Mouse (Mus musculus) liver, embryonic 14.5 days (tissue): ENCODE results near the gene Prep. TPM values are rescaled to one million over a fixed set of nuclear protein-coding genes. Genes with fewer than 3 reads are reported as not detected.

Source experiments
- ATAC-seq: fragments of 200-750 bp; cut with Nextera tagmentation; 2 replicates; pipeline ENCODE4 v1.8.0; 2017; ENCODE audit warnings: moderate number of reproducible peaks, mild to moderate bottlenecking, moderate library complexity; ENCODE audit not compliant: insufficient read depth
- DNase-seq, 3 experiments: peaks; one replicate each; pipeline ENCODE4 v3.0.0-alpha.2; 2012 to 2013; ENCODE audit warnings: low read depth in 3 of 3, low spot score in 3 of 3
- H3K27ac ChIP-seq: fragments of 300-500 bp; sonication (generic); 2 replicates; pipeline ENCODE4 v1.5.1; 2014; ENCODE audit warnings: moderate library complexity, mild to moderate bottlenecking, control low read depth, inconsistent platforms
- H3K27me3 ChIP-seq: fragments of 300-500 bp; sonication (generic); 2 replicates; pipeline ENCODE4 v1.6.1; 2014; ENCODE audit warnings: mild to moderate bottlenecking, low read length, moderate library complexity; ENCODE audit not compliant: control insufficient read depth, insufficient read depth
- H3K36me3 ChIP-seq: fragments of 300-500 bp; sonication (generic); replicated peaks from 2 replicates; pipeline ENCODE4 v1.6.1; 2014; ENCODE audit warnings: low read depth; ENCODE audit not compliant: control insufficient read depth, insufficient read depth
- H3K4me1 ChIP-seq, 2 experiments: fragments of 200-500 bp in 1 of 2; fragments of 300-500 bp in 1 of 2; sonication (generic) in 1 of 2; replicated peaks; 2 replicates each; pipeline ENCODE4 v1.6.1; 2012 to 2014; ENCODE audit warnings: antibody characterized with exemption in 1 of 2, inconsistent platforms in 1 of 2, low read length in 1 of 2; ENCODE audit not compliant: control insufficient read depth in 2 of 2, insufficient read depth in 2 of 2
- H3K4me2 ChIP-seq: fragments of 300-500 bp; sonication (generic); 2 replicates; pipeline ENCODE4 v1.6.1; 2014; ENCODE audit warnings: low read depth, mild to moderate bottlenecking, control low read depth, moderate library complexity
- H3K4me3 ChIP-seq, 2 experiments: fragments of 200-500 bp in 1 of 2; fragments of 300-500 bp in 1 of 2; sonication (generic) in 1 of 2; 2 replicates each; pipeline ENCODE4 v1.5.1; 2012 to 2014; ENCODE audit warnings: low read depth in 2 of 2, low read length in 2 of 2, mild to moderate bottlenecking in 2 of 2, control low read depth in 1 of 2, inconsistent platforms in 1 of 2, moderate library complexity in 1 of 2; ENCODE audit not compliant: insufficient read depth in 1 of 2
- H3K9ac ChIP-seq: fragments of 300-500 bp; sonication (generic); replicated peaks from 2 replicates; pipeline ENCODE4 v1.6.1; 2014; ENCODE audit warnings: mild to moderate bottlenecking, control low read depth, moderate library complexity
- H3K9me3 ChIP-seq: fragments of 300-500 bp; sonication (generic); 2 replicates; pipeline ENCODE4 v1.6.1; 2016; ENCODE audit warnings: low read length, mixed read lengths; ENCODE audit not compliant: control insufficient read depth
- CTCF ChIP-seq: IDR thresholded peaks from 2 replicates; pipeline ENCODE4 v1.5.1; 2016; ENCODE audit warnings: antibody characterized with exemption, low read depth, control low read depth
- EP300 ChIP-seq: IDR thresholded peaks from 2 replicates; pipeline ENCODE4 v1.6.1; 2016; ENCODE audit warnings: antibody characterized with exemption, low read depth
- WGBS: fragments of 180-500 bp; shearing (Covaris S2); extraction: QIAGEN DNeasy Blood & Tissue Kit; methylation state at CpG from one replicate; pipeline ENCODE4 v1.1.7; 2014; ENCODE audit not compliant: insufficient replicate concordance; 5-methylcytosine and 5-hydroxymethylcytosine counted together
- polyA plus RNA-seq, 2 experiments: library from polyadenylated mRNA; depleted of rRNA in 1 of 2; stranded (reverse) in 1 of 2; unstranded in 1 of 2; fragments of >200 nt; fragmentation: Nextera tagmentation in 1 of 2; extraction: Ambion mirVana in 1 of 2; gene quantifications; 2 replicates each; pipeline versions ENCODE4 v1.2.1 to v1.2.3; 2012 to 2014

Gene Prep
- polyA plus RNA-seq, 2 experiments: 4.6 to 6.7 TPM

GRCm38 (mm10) chr10:45067436-45067925 is 478 bp downstream of the Prep start:
- H3K4me3 ChIP-seq: peak overlapping the region; percentile 72 to 89
- peak overlapping the region; percentile 76 for H3K4me2 ChIP-seq
- H3K9ac ChIP-seq: peak overlapping the region; percentile 74
- H3K4me1 ChIP-seq: peaks cover 31 to 44% of the 10 kb centered on the region in 2 experiments
- ATAC-seq (peak; percentile 38), DNase-seq (no peak)
- H3K27me3 ChIP-seq: no peaks in the 10 kb centered on the region
- TF ChIP-seq EP300 (no peak), CTCF (no peak)
- WGBS: under 1% methylated on average over 28 of the region's 28 CpGs
- no peaks in the 10 kb centered on the region for H3K9me3 ChIP-seq
- no peak overlapping the region for H3K27ac ChIP-seq
- H3K36me3 ChIP-seq: no peaks in the 10 kb centered on the region

- peaks cover 29 to 37% of the 10 kb centered on the region in 2 experiments for H3K4me1 ChIP-seq
- WGBS: 34% methylated on average over 6 of the region's 6 CpGs
- no peak for ATAC-seq
- peak in 1 of 3 experiments; percentile 53 for DNase-seq
- no peaks in the 10 kb centered on the region for H3K9me3 ChIP-seq
- no peak overlapping the region for H3K9ac ChIP-seq
- H3K4me3 ChIP-seq: no peak overlapping the region
- no peak for TF ChIP-seq CTCF
- no peak for TF ChIP-seq EP300
- H3K36me3 ChIP-seq: no peaks in the 10 kb centered on the region; the same call in 1 of the 2 replicates
- H3K4me2 ChIP-seq: peak overlapping the region; percentile 38; the same call in 1 of the 2 replicates
- H3K27me3 ChIP-seq: no peaks in the 10 kb centered on the region
- no peak overlapping the region for H3K27ac ChIP-seq
These were observed 2.6 kb downstream of the Prep start for GRCm38 (mm10) chr10:45069557-45069956.

- peak overlapping the region; percentile 38 for H3K4me2 ChIP-seq
- peaks cover 29 to 37% of the 10 kb centered on the region in 2 experiments for H3K4me1 ChIP-seq
These were observed 3.4 kb downstream of the Prep start for GRCm38 (mm10) chr10:45070362-45070761.

GRCm38 (mm10) chr10:45070929-45071813 is 4.2 kb downstream of the Prep start:
- Histone ChIP-seq H3K4me1 (peaks cover 25 to 34% of the 10 kb centered on the region in 2 experiments), H3K4me3 (no peak overlapping the region), H3K9me3 (no peaks in the 10 kb centered on the region), H3K27me3 (no peaks in the 10 kb centered on the region), H3K27ac (no peak overlapping the region), H3K4me2 (peak overlapping the region; percentile 38), H3K36me3 (no peaks in the 10 kb centered on the region; the same call in 1 of the 2 replicates), H3K9ac (no peak overlapping the region; the same call in 1 of the 2 replicates)
- ATAC-seq: peak; percentile 42; the same call in 1 of the 2 replicates
- WGBS: 38% methylated on average over 13 of the region's 13 CpGs
- DNase-seq: peak in 1 of 3 experiments; percentile 48
- no peak for TF ChIP-seq CTCF
- peak; percentile 70 for TF ChIP-seq EP300

More at GRCm38 (mm10) chr10:45070362-45070761, 3.4 kb downstream of the Prep start:
- no peak overlapping the region for H3K9ac ChIP-seq
- no peak for DNase-seq
- no peak overlapping the region for H3K27ac ChIP-seq
- 65% methylated on average over 5 of the region's 5 CpGs for WGBS
- H3K9me3 ChIP-seq: no peaks in the 10 kb centered on the region
- no peak overlapping the region for H3K4me3 ChIP-seq
- no peaks in the 10 kb centered on the region for H3K27me3 ChIP-seq
- TF ChIP-seq EP300 (no peak), CTCF (no peak)
- ATAC-seq: no peak
- H3K36me3 ChIP-seq: no peaks in the 10 kb centered on the region; the same call in 1 of the 2 replicates

- H3K27ac ChIP-seq: no peak overlapping the region
- no peak overlapping the region for H3K4me2 ChIP-seq
- DNase-seq (no peak), ATAC-seq (no peak)
- H3K27me3 ChIP-seq: no peaks in the 10 kb centered on the region
- H3K9ac ChIP-seq: no peak overlapping the region
- H3K36me3 ChIP-seq: no peaks in the 10 kb centered on the region; the same call in 1 of the 2 replicates
- H3K9me3 ChIP-seq: no peaks in the 10 kb centered on the region
- peaks cover 25 to 35% of the 10 kb centered on the region in 2 experiments for H3K4me1 ChIP-seq
- no peak overlapping the region for H3K4me3 ChIP-seq
- WGBS: 76% methylated on average over 4 of the region's 4 CpGs
- no peak for TF ChIP-seq EP300
- no peak for TF ChIP-seq CTCF
These were observed 5.3 kb downstream of the Prep start for GRCm38 (mm10) chr10:45072339-45072738.
